In genomic region chr11:97523827-97524261, GRCm38 (mm10) we compare ENCODE assay signal across 10 mouse cellular contexts. TPM values are rescaled to one million over a fixed set of nuclear protein-coding genes. Genes with fewer than 3 reads are reported as not detected.
DNase-seq lines count a peak whose midpoint lies in the region; ATAC-seq lines count a peak whose summit lies in the region.
"Had no signal": no experiment of that assay in that cellular context is flagged by ENCODE, and none has a peak within 500 bp of the region (broad histone marks: within the 10 kb centered on the region; RNA-seq: fewer than 3 reads in every experiment).

No protein-coding gene starts in this region.

- peaks cover 64% of the 10 kb centered on the region for H3K36me3 ChIP-seq in forebrain, embryonic 12.5 days (replicated peaks)
- no peaks in the 10 kb centered on the region for H3K36me3 ChIP-seq in neural tube, embryonic 11.5 days (ENCODE audit: control insufficient read depth, insufficient read depth, low read length)
- H3K36me3 ChIP-seq: embryonic facial prominence, embryonic 12.5 days; liver, embryonic 13.5 days had no signal

- H3K27ac ChIP-seq in forebrain, embryonic 12.5 days, result peak overlapping the region; percentile 79
- peak overlapping the region; percentile 36 for H3K27ac ChIP-seq in neural tube, embryonic 11.5 days (ENCODE audit: low read depth, low read length)
- H3K27ac ChIP-seq: embryonic facial prominence, embryonic 12.5 days; liver, embryonic 13.5 days had no signal

- no peaks in the 10 kb centered on the region; the same call in 1 of the 2 replicates for H3K27me3 ChIP-seq in forebrain, embryonic 12.5 days
- no peaks in the 10 kb centered on the region for H3K27me3 ChIP-seq in neural tube, embryonic 11.5 days (ENCODE audit: control insufficient read depth, insufficient read depth, low read length)
- H3K27me3 ChIP-seq: embryonic facial prominence, embryonic 12.5 days had no signal

- H3K9ac ChIP-seq in forebrain, embryonic 12.5 days, result 0 out of 2 replicates have a peak overlapping the region, but pooled peaks have one; percentile 29
- H3K9ac ChIP-seq in neural tube, embryonic 11.5 days (ENCODE audit: low read length), result no peak overlapping the region
- H3K9ac ChIP-seq: embryonic facial prominence, embryonic 12.5 days; liver, embryonic 13.5 days had no signal

- DNase-seq in ovary, postnatal 36 days (ENCODE audit: low spot score), result peak; percentile 62
- no peak for DNase-seq in ovary, postnatal 10 days (ENCODE audit: low spot score)
- peak; percentile 73 to 80 for DNase-seq in kidney, postnatal 36 days
- peak; percentile 61 for DNase-seq in neural tube, embryonic 11.5 days (ENCODE audit: low spot score)
- no peak for DNase-seq in thymus, postnatal 10 days (ENCODE audit: low spot score in 2 of 2)
- DNase-seq in frontal cortex, postnatal 14 days (ENCODE audit: low spot score in 2 of 2), result no peak
- DNase-seq: liver, embryonic 13.5 days had no signal

- no peak overlapping the region for H3K4me2 ChIP-seq in forebrain, embryonic 12.5 days
- no peak overlapping the region for H3K4me2 ChIP-seq in neural tube, embryonic 11.5 days (ENCODE audit: low read depth)
- H3K4me2 ChIP-seq: embryonic facial prominence, embryonic 12.5 days; liver, embryonic 13.5 days had no signal

- H3K4me1 ChIP-seq in forebrain, embryonic 12.5 days, result peaks cover 22% of the 10 kb centered on the region
- H3K4me1 ChIP-seq in neural tube, embryonic 11.5 days (ENCODE audit: control insufficient read depth, insufficient read depth, low read length), result peaks cover 18% of the 10 kb centered on the region
- H3K4me1 ChIP-seq: liver, embryonic 13.5 days had no signal

- ATAC-seq in forebrain, embryonic 12.5 days (ENCODE audit: low FRiP score), result peak; percentile 75
- ATAC-seq in neural tube, embryonic 11.5 days (ENCODE audit: insufficient read depth, low FRiP score, low TSS enrichment), result no peak
- no peak for ATAC-seq in monocyte, adult 5-6 weeks (replicated peaks; ENCODE audit: insufficient number of reproducible peaks, low FRiP score, low TSS enrichment, poor library complexity, severe bottlenecking)

- no peak overlapping the region for H3K4me3 ChIP-seq in forebrain, embryonic 12.5 days (replicated peaks)
- no peak overlapping the region for H3K4me3 ChIP-seq in neural tube, embryonic 11.5 days (ENCODE audit: low read depth, low read length)
- H3K4me3 ChIP-seq: embryonic facial prominence, embryonic 12.5 days; liver, embryonic 13.5 days had no signal

- 0% methylated on average over 1 of the region's 1 CpGs for WGBS in forebrain, embryonic 12.5 days
- WGBS in neural tube, embryonic 11.5 days, result 3% methylated on average over 1 of the region's 1 CpGs

- H3K9me3 ChIP-seq in forebrain, embryonic 12.5 days, result no peaks in the 10 kb centered on the region
- H3K9me3 ChIP-seq in neural tube, embryonic 11.5 days (ENCODE audit: control insufficient read depth, low read length), result no peaks in the 10 kb centered on the region
- H3K9me3 ChIP-seq: embryonic facial prominence, embryonic 12.5 days; liver, embryonic 13.5 days had no signal

RNA-seq across cellular contexts. Expression of gene 4933428G20Rik, which starts 23.7 kb away (rescaled TPM):
- polyA plus RNA-seq in forebrain, embryonic 12.5 days (2016; fragmentation: Nextera tagmentation; extraction: Ambion mirVana), result 0.50 and 0.79 TPM in 2 replicates
- polyA plus RNA-seq in neural tube, embryonic 11.5 days (2014; fragmentation: Nextera tagmentation; extraction: Ambion mirVana), result not detected in 2 replicates
- not detected in 3 replicates for total RNA-seq in monocyte, adult 5-6 weeks (2017)

RNA-seq across cellular contexts. Expression of gene Srcin1, which starts 52.1 kb away (rescaled TPM):
- 5.2 and 5.7 TPM in 2 replicates for polyA plus RNA-seq in forebrain, embryonic 12.5 days (2016; fragmentation: Nextera tagmentation; extraction: Ambion mirVana)
- polyA plus RNA-seq in neural tube, embryonic 11.5 days (2014; fragmentation: Nextera tagmentation; extraction: Ambion mirVana), result 2.5 and 2.6 TPM in 2 replicates
- 0.10 to 0.58 TPM (median 0.21 TPM) in 3 replicates for total RNA-seq in monocyte, adult 5-6 weeks (2017)
- polyA plus RNA-seq: liver, embryonic 13.5 days had no signal

Comparison
In these comparisons a context has a peak if more than half of its experiments do, and no peak if none do; other contexts are left out.
1. DNase-seq: peak in ovary, postnatal 36 days (single experiment), kidney, postnatal 36 days (2 of 2) and neural tube, embryonic 11.5 days (single experiment); none in ovary, postnatal 10 days (single experiment), thymus, postnatal 10 days (0 of 2) and frontal cortex, postnatal 14 days (0 of 2).